Mouse (Mus musculus) ES-E14 (cell line): ENCODE measurements around the gene Raver1. TPM values are rescaled to one million over a fixed set of nuclear protein-coding genes. Genes with fewer than 3 reads are reported as not detected.

ENCODE experiments used
- DNase-seq: peaks from one replicate; pipeline ENCODE4 v3.0.0-alpha.2; 2013; ENCODE audit warnings: low read depth, low spot score
- H3K27ac ChIP-seq: 2 replicates; pipeline ENCODE4 v1.5.1; 2012; ENCODE audit warnings: low read depth, mild to moderate bottlenecking, low read length, moderate library complexity, mixed read lengths; ENCODE audit not compliant: poor library complexity, insufficient read depth, severe bottlenecking
- H3K36me3 ChIP-seq: 2 replicates; pipeline ENCODE4 v1.6.1; 2012; ENCODE audit warnings: mild to moderate bottlenecking, low read length, moderate library complexity, mixed read lengths; ENCODE audit not compliant: control insufficient read depth, poor library complexity, insufficient read depth, severe bottlenecking
- H3K4me1 ChIP-seq, 2 experiments: fragments of 150-350 bp in 1 of 2; sonication (generic) in 1 of 2; 2 replicates each; pipeline ENCODE4 v1.6.1; 2012; ENCODE audit warnings: low read length in 2 of 2, mild to moderate bottlenecking in 1 of 2, mixed read lengths in 1 of 2; ENCODE audit not compliant: control insufficient read depth in 2 of 2, insufficient read depth in 2 of 2, poor library complexity in 1 of 2
- H3K4me3 ChIP-seq, 2 experiments: fragments of 150-350 bp in 1 of 2; sonication (generic) in 1 of 2; 2 replicates each; pipeline ENCODE4 v1.5.1; 2012; ENCODE audit warnings: low read length in 2 of 2, low read depth in 1 of 2, mild to moderate bottlenecking in 1 of 2, mixed read lengths in 1 of 2; ENCODE audit not compliant: insufficient read depth in 1 of 2, poor library complexity in 1 of 2, severe bottlenecking in 1 of 2
- H3K9ac ChIP-seq: 2 replicates; pipeline ENCODE4 v1.6.1; 2012; ENCODE audit warnings: low read depth, mild to moderate bottlenecking, low read length, mixed read lengths; ENCODE audit not compliant: poor library complexity, insufficient read depth, severe bottlenecking
- H3K9me3 ChIP-seq: fragments of 150-350 bp; sonication (generic); 2 replicates; pipeline ENCODE4 v1.6.1; 2012; ENCODE audit warnings: low read depth, mild to moderate bottlenecking, low read length; ENCODE audit not compliant: control insufficient read depth, insufficient read depth
- CHD2 ChIP-seq: IDR thresholded peaks from 2 replicates; pipeline ENCODE4 v1.6.1; 2014; ENCODE audit warnings: mild to moderate bottlenecking, low read depth, low read length, inconsistent platforms
- HCFC1 ChIP-seq: IDR thresholded peaks from 2 replicates; pipeline ENCODE4 v1.6.1; 2012; ENCODE audit warnings: low read length, inconsistent platforms, borderline replicate concordance; ENCODE audit not compliant: insufficient read depth
- MAFK ChIP-seq: IDR thresholded peaks from 2 replicates; pipeline ENCODE4 v1.6.1; 2014; ENCODE audit warnings: mild to moderate bottlenecking, low read depth, low read length, inconsistent platforms; ENCODE audit not compliant: insufficient read depth
- ZC3H11A ChIP-seq: IDR thresholded peaks from 2 replicates; pipeline ENCODE4 v1.6.1; 2012; ENCODE audit warnings: low read depth, mild to moderate bottlenecking, inconsistent platforms, low read length, borderline replicate concordance
- ZNF384 ChIP-seq: IDR thresholded peaks from 2 replicates; pipeline ENCODE4 v1.6.1; 2012; ENCODE audit warnings: low read depth, low read length, inconsistent platforms
- in situ Hi-C, 2 experiments: fragments of 600-800 bp; cut with MboI; formaldehyde crosslinking; loops; one replicate each; pipeline ENCODE4 v1.15.1; 2025; ENCODE audit warnings: low sequenced_read_pairs in 2 of 2, inconsistent platforms in 1 of 2; ENCODE audit not compliant: unreplicated experiment in 2 of 2
- total RNA-seq: library from RNA; depleted of rRNA; stranded (reverse); fragments of 300-350 nt; gene quantifications from 2 replicates; pipeline ENCODE4 v1.2.3, GENCODE M21; 2012

Gene Raver1
- total RNA-seq, 1 experiment: 26.3 TPM

GRCm38 (mm10) chr9:21043563-21043962, 48.2 kb downstream of the Raver1 start:
- no peak overlapping the region for H3K27ac ChIP-seq
- peaks cover 0 to 3% of the 10 kb centered on the region in 2 experiments; a peak in 1 of 4 replicates for H3K4me1 ChIP-seq
- DNase-seq: no peak
- TF ChIP-seq MAFK: no peak
- no peak for TF ChIP-seq HCFC1
- TF ChIP-seq ZC3H11A: no peak
- no peak for TF ChIP-seq ZNF384
- no peak for TF ChIP-seq CHD2
- H3K9me3 ChIP-seq: no peaks in the 10 kb centered on the region
- no peak overlapping the region for H3K9ac ChIP-seq
- in situ Hi-C loops: no loop called here
- H3K4me3 ChIP-seq: no peak overlapping the region
- H3K36me3 ChIP-seq: no peaks in the 10 kb centered on the region

GRCm38 (mm10) chr9:21041308-21041707, 50.5 kb downstream of the Raver1 start:
- DNase-seq: no peak
- no peak for TF ChIP-seq CHD2
- no peak for TF ChIP-seq HCFC1
- no peak for TF ChIP-seq ZNF384
- TF ChIP-seq MAFK: no peak
- TF ChIP-seq ZC3H11A: no peak
- Histone ChIP-seq H3K4me3 (no peak overlapping the region), H3K9ac (no peak overlapping the region), H3K36me3 (no peaks in the 10 kb centered on the region), H3K9me3 (no peaks in the 10 kb centered on the region), H3K4me1 (peaks cover 0 to 19% of the 10 kb centered on the region in 2 experiments; a peak in 2 of 4 replicates), H3K27ac (no peak overlapping the region)
- in situ Hi-C loops: no loop called here

- H3K36me3 ChIP-seq: no peaks in the 10 kb centered on the region
- no peaks in the 10 kb centered on the region for H3K9me3 ChIP-seq
- no peak for DNase-seq
- no peak overlapping the region for H3K9ac ChIP-seq
- TF ChIP-seq MAFK: no peak
- no peak for TF ChIP-seq ZNF384
- TF ChIP-seq ZC3H11A: no peak
- TF ChIP-seq CHD2: no peak
- TF ChIP-seq HCFC1: no peak
- in situ Hi-C loops: no loop called here
- H3K4me3 ChIP-seq: no peak overlapping the region
- H3K4me1 ChIP-seq: peaks cover 0 to 27% of the 10 kb centered on the region in 2 experiments; a peak in 3 of 4 replicates
- H3K27ac ChIP-seq: no peak overlapping the region
Measured at GRCm38 (mm10) chr9:21039779-21040178, 52.0 kb downstream of the Raver1 start.

- no peak for DNase-seq
- in situ Hi-C loops: no loop called here
Measured at GRCm38 (mm10) chr9:21037481-21037891, 54.3 kb downstream of the Raver1 start.

More at GRCm38 (mm10) chr9:21037481-21037891, 54.3 kb downstream of the Raver1 start:
- no peak for TF ChIP-seq CHD2
- no peak for TF ChIP-seq MAFK
- no peak for TF ChIP-seq ZC3H11A
- TF ChIP-seq HCFC1: no peak
- TF ChIP-seq ZNF384: no peak
- Histone ChIP-seq H3K4me1 (peaks cover 0 to 37% of the 10 kb centered on the region in 2 experiments; a peak in 3 of 4 replicates), H3K9me3 (no peaks in the 10 kb centered on the region), H3K36me3 (no peaks in the 10 kb centered on the region), H3K27ac (no peak overlapping the region), H3K9ac (peak overlapping the region; percentile 24; the same call in 1 of the 2 replicates), H3K4me3 (peak overlapping the region; percentile 55 to 59)
